Mouse (Mus musculus) adrenal gland, postnatal 36 days (tissue): Measurements from ENCODE around the gene Cox7a2l. TPM values are rescaled to one million over a fixed set of nuclear protein-coding genes. Genes with fewer than 3 reads are reported as not detected.

Experiments
- DNase-seq, 2 experiments: peaks; one replicate each; pipeline ENCODE4 v3.0.0; 2021; ENCODE audit warnings: mixed read lengths in 1 of 2
- total RNA-seq, 2 experiments: library from RNA; stranded (reverse); gene quantifications; 2 replicates each; pipeline ENCODE4 v1.2.3; 2021

Cox7a2l gene
- total RNA-seq, 2 experiments from 2014 or later: 164 to 181 TPM

GRCm38 (mm10) chr17:83526624-83527532 lies 9.7 kb upstream of the Cox7a2l start:
- DNase-seq: peak; percentile 46 to 72

GRCm38 (mm10) chr17:83526091-83526561 lies 9.0 kb upstream of the Cox7a2l start:
- DNase-seq: no peak

GRCm38 (mm10) chr17:83525596-83525995 lies 8.5 kb upstream of the Cox7a2l start:
- no peak for DNase-seq

- no peak for DNase-seq
Measured at GRCm38 (mm10) chr17:83524753-83525152, 7.6 kb upstream of the Cox7a2l start.

GRCm38 (mm10) chr17:83522590-83523379 lies 5.7 kb upstream of the Cox7a2l start:
- no peak for DNase-seq

GRCm38 (mm10) chr17:83521881-83522280 lies 4.8 kb upstream of the Cox7a2l start:
- no peak for DNase-seq

- peak; percentile 91 to 94 for DNase-seq
Measured at GRCm38 (mm10) chr17:83514213-83514701, 2.9 kb downstream of the Cox7a2l start.

- DNase-seq: no peak
Measured at GRCm38 (mm10) chr17:83513655-83514212, 3.4 kb downstream of the Cox7a2l start.

GRCm38 (mm10) chr17:83512130-83512529 lies 5.0 kb downstream of the Cox7a2l start:
- DNase-seq: no peak

GRCm38 (mm10) chr17:83503693-83504092 lies 13.4 kb downstream of the Cox7a2l start:
- DNase-seq: no peak

GRCm38 (mm10) chr17:83499692-83500091 lies 17.4 kb downstream of the Cox7a2l start:
- no peak for DNase-seq

- no peak for DNase-seq
Measured at GRCm38 (mm10) chr17:83498889-83499288, 18.2 kb downstream of the Cox7a2l start.

GRCm38 (mm10) chr17:83487762-83488161 lies 29.4 kb downstream of the Cox7a2l start:
- no peak for DNase-seq

GRCm38 (mm10) chr17:83483784-83484183 lies 33.3 kb downstream of the Cox7a2l start:
- DNase-seq: no peak

GRCm38 (mm10) chr17:83482817-83483536 lies 34.2 kb downstream of the Cox7a2l start:
- DNase-seq: no peak

GRCm38 (mm10) chr17:83481551-83481950 lies 35.6 kb downstream of the Cox7a2l start:
- peak; percentile 37 to 53 for DNase-seq

GRCm38 (mm10) chr17:83477089-83477488 lies 40.0 kb downstream of the Cox7a2l start:
- no peak for DNase-seq

- DNase-seq: no peak
Measured at GRCm38 (mm10) chr17:83469586-83469985, 47.5 kb downstream of the Cox7a2l start.

- DNase-seq: peak; percentile 15 to 33
Measured at GRCm38 (mm10) chr17:83466697-83467251, 50.4 kb downstream of the Cox7a2l start.

- DNase-seq: no peak
Measured at GRCm38 (mm10) chr17:83465969-83466368, 51.2 kb downstream of the Cox7a2l start.

- no peak for DNase-seq
Measured at GRCm38 (mm10) chr17:83457271-83457670, 59.9 kb downstream of the Cox7a2l start.
